Mouse (Mus musculus): ENCODE results near the gene Gm8024. TPM values are rescaled to one million over a fixed set of nuclear protein-coding genes. Genes with fewer than 3 reads are reported as not detected.
"Not testable (repeated sequence)": the region's sequence is repeated elsewhere in the genome, so short reads cannot be mapped to it uniquely, and the experiment has no call there.

Gene Gm8024
- polyA plus RNA-seq (2012; rRNA removed) = not detected in 2 replicates

- 89% methylated on average over 1 of the region's 3 CpGs for WGBS
- H3K27ac ChIP-seq (ENCODE audit: insufficient read depth, low read depth, low read length); H3K36me3 ChIP-seq (ENCODE audit: control insufficient read depth, insufficient read depth, low read length); H3K4me1 ChIP-seq (ENCODE audit: control insufficient read depth, insufficient read depth, insufficient read length, low read length); H3K4me3 ChIP-seq (ENCODE audit: low read depth, low read length); H3K27me3 ChIP-seq (ENCODE audit: control insufficient read depth, insufficient read depth, low read length): not testable (repeated sequence)
These were observed at the start of gene Gm8024 for GRCm38 (mm10) chr14:42524182-42524581. Gene Gm8024 (minus strand): TSS chr14:42524282.

GRCm38 (mm10) chr14:42543170-42543701, 19.2 kb upstream of the Gm8024 start:
- H3K4me3 ChIP-seq (ENCODE audit: low read depth, low read length); H3K36me3 ChIP-seq (ENCODE audit: control insufficient read depth, insufficient read depth, low read length); H3K27ac ChIP-seq (ENCODE audit: insufficient read depth, low read depth, low read length); H3K4me1 ChIP-seq (ENCODE audit: control insufficient read depth, insufficient read depth, insufficient read length, low read length); H3K27me3 ChIP-seq (ENCODE audit: control insufficient read depth, insufficient read depth, low read length): not testable (repeated sequence)
- WGBS = 16% methylated on average over 28 of the region's 31 CpGs

- not testable (repeated sequence) for H3K27ac ChIP-seq (ENCODE audit: insufficient read depth, low read depth, low read length); H3K36me3 ChIP-seq (ENCODE audit: control insufficient read depth, insufficient read depth, low read length); H3K4me3 ChIP-seq (ENCODE audit: low read depth, low read length); H3K27me3 ChIP-seq (ENCODE audit: control insufficient read depth, insufficient read depth, low read length); H3K4me1 ChIP-seq (ENCODE audit: control insufficient read depth, insufficient read depth, insufficient read length, low read length)
- 29% methylated on average over 23 of the region's 29 CpGs for WGBS
These were observed 18.5 kb upstream of the Gm8024 start for GRCm38 (mm10) chr14:42542316-42543169.

- H3K4me3 ChIP-seq (ENCODE audit: low read depth, low read length); H3K27ac ChIP-seq (ENCODE audit: insufficient read depth, low read depth, low read length); H3K4me1 ChIP-seq (ENCODE audit: control insufficient read depth, insufficient read depth, insufficient read length, low read length); H3K36me3 ChIP-seq (ENCODE audit: control insufficient read depth, insufficient read depth, low read length); H3K27me3 ChIP-seq (ENCODE audit: control insufficient read depth, insufficient read depth, low read length): not testable (repeated sequence)
- 88% methylated on average over 2 of the region's 3 CpGs for WGBS
These were observed 21.8 kb downstream of the Gm8024 start, which contains the start of gene Gm8020 for GRCm38 (mm10) chr14:42502249-42502648. Gene Gm8020 (minus strand): TSS chr14:42502349.

Other genes starting within 250 kb of the Gm8024 start
- not detected in 2 replicates for gene Gm9611, start 226.9 kb downstream of the Gm8024 start, polyA plus RNA-seq (2012; rRNA removed)
- not detected in 2 replicates for gene Gm7995, start 214.1 kb downstream of the Gm8024 start, polyA plus RNA-seq (2012; rRNA removed)
- not detected in 2 replicates for gene Gm8005, start 84.6 kb downstream of the Gm8024 start, polyA plus RNA-seq (2012; rRNA removed)
- gene Gm8011, start 60.4 kb downstream of the Gm8024 start, polyA plus RNA-seq (2012; rRNA removed) = not detected in 2 replicates
- not detected in 2 replicates for gene Gm8020, start 21.9 kb downstream of the Gm8024 start, polyA plus RNA-seq (2012; rRNA removed)
- gene Gm17124, start 75.6 kb upstream of the Gm8024 start, polyA plus RNA-seq (2012; rRNA removed) = not detected in 2 replicates
- gene Gm3633, start 117.6 kb upstream of the Gm8024 start, polyA plus RNA-seq (2012; rRNA removed) = not detected in 2 replicates
- not detected in 2 replicates for gene Gm10378, start 131.7 kb upstream of the Gm8024 start, polyA plus RNA-seq (2012; rRNA removed)
- not detected in 2 replicates for gene Gm3015, start 244.5 kb upstream of the Gm8024 start, polyA plus RNA-seq (2012; rRNA removed)

All from small intestine, adult 2 months (tissue).